Mouse (Mus musculus) limb, embryonic 13.5 days (tissue): ENCODE measurements at regions not wholly inside any gene's neighbourhood (a gene's known extent, or its start where the extent isn't known, plus 50 kb on each side); places are given as distances from the start of the nearest gene placed in this dataset.

Experiments
- ATAC-seq: fragments of 200-750 bp; cut with Nextera tagmentation; 2 replicates; pipeline ENCODE4 v1.8.0; 2017; ENCODE audit warnings: low read depth, moderate number of reproducible peaks, moderate TSS enrichment; ENCODE audit not compliant: low FRiP score
- H3K27ac ChIP-seq: fragments of 300-500 bp; sonication (generic); 2 replicates; pipeline ENCODE4 v1.5.1; 2015; ENCODE audit warnings: inconsistent platforms, mild to moderate bottlenecking, moderate library complexity
- H3K27me3 ChIP-seq: fragments of 300-500 bp; sonication (generic); 2 replicates; pipeline ENCODE4 v1.6.1; 2015; ENCODE audit warnings: mild to moderate bottlenecking, inconsistent platforms
- H3K36me3 ChIP-seq: fragments of 300-500 bp; sonication (generic); 2 replicates; pipeline ENCODE4 v1.6.1; 2015; ENCODE audit warnings: inconsistent platforms, mild to moderate bottlenecking, moderate library complexity
- H3K4me1 ChIP-seq: fragments of 300-500 bp; sonication (generic); 2 replicates; pipeline ENCODE4 v1.6.1; 2015; ENCODE audit warnings: inconsistent platforms
- H3K4me2 ChIP-seq: fragments of 300-500 bp; sonication (generic); replicated peaks from 2 replicates; pipeline ENCODE4 v1.6.1; 2015; ENCODE audit warnings: inconsistent platforms, mild to moderate bottlenecking, moderate library complexity
- H3K4me3 ChIP-seq: fragments of 300-500 bp; sonication (generic); 2 replicates; pipeline ENCODE4 v1.5.1; 2015; ENCODE audit warnings: moderate library complexity, mild to moderate bottlenecking, inconsistent platforms
- H3K9ac ChIP-seq: fragments of 300-500 bp; sonication (generic); 2 replicates; pipeline ENCODE4 v1.6.1; 2015; ENCODE audit warnings: mild to moderate bottlenecking, inconsistent platforms
- H3K9me3 ChIP-seq: fragments of 300-500 bp; sonication (generic); 2 replicates; pipeline ENCODE4 v1.6.1; 2016; ENCODE audit warnings: inconsistent platforms
- WGBS: fragments of 180-500 bp; shearing (Covaris S2); methylation state at CpG from one replicate; pipeline ENCODE4 v1.1.7; 2015; 5-methylcytosine and 5-hydroxymethylcytosine counted together

DNA sequence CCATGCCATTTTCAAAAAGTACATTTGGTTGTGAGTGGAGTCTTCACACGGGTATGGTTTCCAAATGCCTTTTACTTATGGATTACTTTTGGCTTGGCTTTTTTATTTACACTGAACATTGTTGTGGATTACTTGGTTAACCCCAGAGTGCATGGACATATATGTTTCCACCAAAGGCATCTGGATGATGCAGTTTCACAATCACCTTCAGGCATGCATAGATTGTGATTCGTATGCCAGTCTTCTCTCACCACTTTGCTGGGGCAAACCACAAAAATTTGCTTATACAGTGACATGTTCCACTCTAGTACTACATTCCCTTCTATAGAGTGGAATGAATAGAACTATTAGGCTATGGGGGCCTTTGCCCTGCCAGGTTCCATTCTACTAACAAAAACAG, 278.4 kb upstream of the Gm9747 start:
- no peaks in the 10 kb centered on the region for H3K27me3 ChIP-seq
- ATAC-seq, result no peak

DNA sequence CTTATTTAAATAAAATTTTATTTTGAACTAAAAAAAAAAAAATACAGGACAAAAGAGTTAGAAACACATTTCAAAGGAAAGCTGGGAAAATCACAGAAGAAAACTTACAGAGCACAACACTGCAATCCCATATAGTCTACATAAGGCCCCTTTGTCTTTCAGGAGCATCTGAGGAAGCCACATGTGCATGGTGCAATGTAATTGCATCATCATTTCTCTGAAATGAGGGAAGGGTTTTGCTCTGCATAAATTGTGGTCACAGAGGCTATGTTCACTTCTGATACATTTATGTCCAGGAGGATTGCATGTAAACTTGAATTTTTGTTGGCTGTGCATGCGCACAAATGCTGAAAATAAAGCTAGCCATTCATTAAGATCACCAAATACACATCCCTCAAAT, 265.9 kb upstream of the Gm9747 start:
- no peak overlapping the region for H3K4me2 ChIP-seq
- no peak overlapping the region for H3K9ac ChIP-seq
- H3K9me3 ChIP-seq, result no peaks in the 10 kb centered on the region
- no peak overlapping the region for H3K4me3 ChIP-seq
- H3K27me3 ChIP-seq, result no peaks in the 10 kb centered on the region
- H3K4me1 ChIP-seq, result no peaks in the 10 kb centered on the region
- no peak for ATAC-seq
- H3K36me3 ChIP-seq, result no peaks in the 10 kb centered on the region
- WGBS, result 90% methylated on average over 1 of the region's 1 CpGs
- H3K27ac ChIP-seq, result no peak overlapping the region

More for the DNA sequence above, 278.4 kb upstream of the Gm9747 start:
- H3K27ac ChIP-seq, result no peak overlapping the region
- WGBS, result 70% methylated on average over 2 of the region's 2 CpGs
- H3K4me3 ChIP-seq, result no peak overlapping the region
- no peak overlapping the region for H3K9ac ChIP-seq
- no peak overlapping the region for H3K4me2 ChIP-seq
- peaks cover 19% of the 10 kb centered on the region for H3K4me1 ChIP-seq
- H3K36me3 ChIP-seq, result no peaks in the 10 kb centered on the region
- H3K9me3 ChIP-seq, result no peaks in the 10 kb centered on the region

DNA sequence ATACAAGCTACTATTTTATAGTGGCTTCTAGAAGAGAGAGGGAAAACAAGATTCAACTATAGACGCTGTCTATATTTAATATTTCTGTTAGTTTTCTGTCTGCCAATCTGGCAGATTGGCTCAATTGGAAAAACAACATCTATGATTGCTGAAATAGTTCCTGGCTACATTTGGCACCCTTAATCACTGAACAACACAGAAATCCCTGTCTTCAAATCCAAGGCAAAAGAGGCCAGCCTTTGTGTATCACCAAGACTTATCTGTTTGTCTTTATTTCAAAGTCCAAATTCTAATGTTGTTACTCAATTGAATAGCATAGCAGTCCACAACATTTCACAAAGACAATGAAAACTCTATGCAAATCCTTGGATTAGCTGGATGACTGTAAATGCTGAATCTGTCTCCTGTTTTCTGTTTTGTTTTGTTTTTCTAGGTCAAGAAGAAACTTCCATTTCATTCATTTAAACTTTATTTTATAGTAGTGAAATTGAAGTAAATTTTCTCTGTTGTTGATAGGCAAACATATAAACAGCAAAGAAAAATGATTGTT, 265.1 kb upstream of the Gm9747 start:
- Histone ChIP-seq H3K27me3 (no peaks in the 10 kb centered on the region), H3K4me1 (no peaks in the 10 kb centered on the region), H3K36me3 (no peaks in the 10 kb centered on the region), H3K9me3 (no peaks in the 10 kb centered on the region), H3K4me2 (no peak overlapping the region), H3K27ac (no peak overlapping the region), H3K9ac (no peak overlapping the region), H3K4me3 (no peak overlapping the region)
- no peak for ATAC-seq
- 73% methylated on average over 1 of the region's 1 CpGs for WGBS

- Histone ChIP-seq H3K4me1 (no peaks in the 10 kb centered on the region), H3K27ac (no peak overlapping the region), H3K9ac (no peak overlapping the region), H3K4me2 (no peak overlapping the region), H3K27me3 (no peaks in the 10 kb centered on the region), H3K9me3 (no peaks in the 10 kb centered on the region), H3K36me3 (no peaks in the 10 kb centered on the region), H3K4me3 (no peak overlapping the region)
- WGBS, result 78% methylated on average over 5 of the region's 5 CpGs
- ATAC-seq, result no peak
These were observed 260.3 kb upstream of the Gm9747 start for GRCm38 (mm10) chr1:81972575-81972974.

GRCm38 (mm10) chr1:81973481-81973880, 259.4 kb upstream of the Gm9747 start:
- no peaks in the 10 kb centered on the region for H3K4me1 ChIP-seq
- H3K27me3 ChIP-seq, result no peaks in the 10 kb centered on the region
- H3K9me3 ChIP-seq, result no peaks in the 10 kb centered on the region
- no peak overlapping the region for H3K4me3 ChIP-seq
- no peak for ATAC-seq
- no peak overlapping the region for H3K4me2 ChIP-seq
- WGBS, result 90% methylated on average over 4 of the region's 4 CpGs
- H3K36me3 ChIP-seq, result no peaks in the 10 kb centered on the region
- H3K27ac ChIP-seq, result no peak overlapping the region
- H3K9ac ChIP-seq, result no peak overlapping the region

DNA sequence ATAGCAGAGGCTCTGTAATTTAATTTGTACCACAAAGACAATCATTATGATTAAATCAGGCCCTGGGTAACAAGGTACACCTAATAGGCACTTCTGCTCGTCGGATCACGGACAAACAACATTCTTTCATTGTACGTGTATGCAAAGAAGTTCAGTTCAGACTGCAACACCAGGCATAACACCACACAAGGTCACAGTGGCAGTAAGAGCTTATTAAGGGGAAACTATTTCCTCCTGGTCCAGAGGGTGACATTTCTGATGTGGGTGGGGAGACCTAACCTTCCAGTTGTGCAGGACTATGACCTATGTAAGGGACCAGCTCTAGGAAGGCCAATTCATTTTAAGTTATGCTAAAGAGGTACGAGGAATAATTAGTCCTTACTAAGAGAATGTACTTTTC, 225.0 kb upstream of the Gm9747 start:
- Histone ChIP-seq H3K9me3 (no peaks in the 10 kb centered on the region), H3K4me3 (no peak overlapping the region), H3K9ac (no peak overlapping the region), H3K27ac (no peak overlapping the region), H3K27me3 (no peaks in the 10 kb centered on the region), H3K36me3 (no peaks in the 10 kb centered on the region), H3K4me1 (no peaks in the 10 kb centered on the region; the same call in 1 of the 2 replicates), H3K4me2 (no peak overlapping the region)
- no peak for ATAC-seq
- WGBS, result 69% methylated on average over 5 of the region's 5 CpGs

DNA sequence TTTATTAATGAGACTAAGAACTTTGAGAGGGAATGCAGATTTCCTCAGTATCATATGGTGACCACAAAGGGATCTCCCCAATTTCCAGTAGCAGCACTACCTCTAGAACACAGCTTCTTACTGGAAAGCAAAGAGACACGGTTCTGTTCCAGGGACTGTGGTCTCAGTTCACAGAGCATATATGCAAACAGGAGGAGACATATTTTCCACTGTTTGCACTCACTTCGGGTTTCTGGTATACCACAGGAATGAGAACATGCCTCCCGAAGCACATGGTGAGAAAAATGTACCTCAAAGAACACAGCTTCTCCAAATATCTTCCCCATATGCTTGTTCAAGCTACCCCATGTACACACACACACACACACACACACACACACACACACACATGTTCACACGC, 224.1 kb upstream of the Gm9747 start:
- no peak for ATAC-seq
- no peaks in the 10 kb centered on the region for H3K36me3 ChIP-seq
- no peak overlapping the region for H3K27ac ChIP-seq
- H3K9ac ChIP-seq, result no peak overlapping the region
- 73% methylated on average over 4 of the region's 4 CpGs for whole genome bisulfite sequencing
- H3K4me1 ChIP-seq, result no peaks in the 10 kb centered on the region; the same call in 1 of the 2 replicates
- no peaks in the 10 kb centered on the region for H3K27me3 ChIP-seq
- no peak overlapping the region for H3K4me3 ChIP-seq
- H3K9me3 ChIP-seq, result no peaks in the 10 kb centered on the region
- H3K4me2 ChIP-seq, result no peak overlapping the region

GRCm38 (mm10) chr1:82010995-82011394, 221.9 kb upstream of the Gm9747 start:
- Histone ChIP-seq H3K4me3 (no peak overlapping the region), H3K9me3 (no peaks in the 10 kb centered on the region), H3K27me3 (no peaks in the 10 kb centered on the region), H3K4me2 (no peak overlapping the region), H3K27ac (no peak overlapping the region), H3K9ac (no peak overlapping the region), H3K36me3 (no peaks in the 10 kb centered on the region), H3K4me1 (no peaks in the 10 kb centered on the region; the same call in 1 of the 2 replicates)
- 83% methylated on average over 1 of the region's 1 CpGs for WGBS
- no peak for ATAC-seq

DNA sequence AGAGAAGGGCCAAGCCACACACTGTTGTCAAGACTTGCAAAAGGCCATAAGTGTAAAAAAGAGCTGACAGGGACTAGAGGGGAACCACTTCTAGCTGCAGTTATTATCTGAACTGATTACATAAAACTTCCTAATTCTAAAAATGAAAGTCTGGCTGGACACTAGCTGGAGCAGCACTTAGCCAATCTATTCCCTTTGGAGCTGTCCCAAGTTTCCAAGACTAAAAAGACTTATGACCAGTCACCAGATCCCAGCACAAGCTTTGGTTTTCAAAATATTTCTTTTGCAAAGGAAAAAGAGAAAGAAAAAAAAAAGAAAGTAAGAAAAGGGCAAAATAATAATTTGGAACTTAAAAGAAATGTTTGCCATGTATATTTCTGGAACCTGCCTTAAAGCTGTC, 217.6 kb upstream of the Gm9747 start:
- H3K4me1 ChIP-seq, result no peaks in the 10 kb centered on the region
- H3K4me3 ChIP-seq, result no peak overlapping the region
- no peaks in the 10 kb centered on the region for H3K36me3 ChIP-seq
- no peak overlapping the region for H3K9ac ChIP-seq
- ATAC-seq, result no peak
- H3K4me2 ChIP-seq, result no peak overlapping the region
- no peaks in the 10 kb centered on the region for H3K9me3 ChIP-seq
- H3K27me3 ChIP-seq, result no peaks in the 10 kb centered on the region
- no peak overlapping the region for H3K27ac ChIP-seq

- no peak overlapping the region for H3K27ac ChIP-seq
- WGBS, result 77% methylated on average over 7 of the region's 7 CpGs
- H3K4me2 ChIP-seq, result no peak overlapping the region
- H3K4me3 ChIP-seq, result no peak overlapping the region
- H3K4me1 ChIP-seq, result no peaks in the 10 kb centered on the region
- H3K9ac ChIP-seq, result no peak overlapping the region
- ATAC-seq, result no peak
- H3K9me3 ChIP-seq, result no peaks in the 10 kb centered on the region
- no peaks in the 10 kb centered on the region for H3K27me3 ChIP-seq
- no peaks in the 10 kb centered on the region for H3K36me3 ChIP-seq
These were observed 214.1 kb upstream of the Gm9747 start for GRCm38 (mm10) chr1:82018701-82019404.

- H3K27ac ChIP-seq, result no peak overlapping the region
- no peaks in the 10 kb centered on the region for H3K36me3 ChIP-seq
- H3K9ac ChIP-seq, result no peak overlapping the region
- ATAC-seq, result no peak
- H3K27me3 ChIP-seq, result no peaks in the 10 kb centered on the region
- H3K9me3 ChIP-seq, result no peaks in the 10 kb centered on the region
- no peaks in the 10 kb centered on the region for H3K4me1 ChIP-seq
- no peak overlapping the region for H3K4me2 ChIP-seq
- H3K4me3 ChIP-seq, result no peak overlapping the region
These were observed 205.2 kb upstream of the Gm9747 start for GRCm38 (mm10) chr1:82027761-82028160.

- Histone ChIP-seq H3K36me3 (no peaks in the 10 kb centered on the region), H3K27me3 (no peaks in the 10 kb centered on the region), H3K9me3 (no peaks in the 10 kb centered on the region), H3K4me1 (no peaks in the 10 kb centered on the region), H3K27ac (no peak overlapping the region), H3K9ac (no peak overlapping the region), H3K4me3 (no peak overlapping the region), H3K4me2 (no peak overlapping the region)
- WGBS, result 77% methylated on average over 7 of the region's 7 CpGs
- ATAC-seq, result no peak
These were observed 201.8 kb upstream of the Gm9747 start for GRCm38 (mm10) chr1:82031130-82031529.

DNA sequence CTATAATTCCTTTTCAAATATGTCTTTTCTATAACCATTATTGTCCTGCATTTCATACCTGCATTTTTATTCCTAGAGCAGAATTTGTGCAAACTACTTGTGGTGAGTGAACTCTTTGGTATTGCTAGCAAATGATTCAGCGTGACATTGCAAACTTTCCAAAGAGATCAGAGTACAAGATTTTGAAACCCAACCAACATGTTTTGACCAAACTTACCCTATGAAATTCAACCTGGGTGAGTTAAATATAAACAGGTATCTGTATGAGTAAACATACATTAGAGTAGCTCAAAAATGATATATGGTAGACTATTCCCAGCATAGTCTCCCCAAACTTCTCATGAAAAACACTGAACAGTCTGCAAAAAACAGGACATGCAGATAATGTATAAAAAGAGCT, 200.5 kb upstream of the Gm9747 start:
- 86% methylated on average over 1 of the region's 1 CpGs for WGBS
- Histone ChIP-seq H3K4me1 (no peaks in the 10 kb centered on the region), H3K9ac (no peak overlapping the region), H3K27me3 (no peaks in the 10 kb centered on the region), H3K4me3 (no peak overlapping the region), H3K9me3 (no peaks in the 10 kb centered on the region), H3K36me3 (no peaks in the 10 kb centered on the region), H3K4me2 (no peak overlapping the region), H3K27ac (no peak overlapping the region)
- ATAC-seq, result no peak
